8 mouse cellular contexts compared by ENCODE assay signal in the genomic region with DNA sequence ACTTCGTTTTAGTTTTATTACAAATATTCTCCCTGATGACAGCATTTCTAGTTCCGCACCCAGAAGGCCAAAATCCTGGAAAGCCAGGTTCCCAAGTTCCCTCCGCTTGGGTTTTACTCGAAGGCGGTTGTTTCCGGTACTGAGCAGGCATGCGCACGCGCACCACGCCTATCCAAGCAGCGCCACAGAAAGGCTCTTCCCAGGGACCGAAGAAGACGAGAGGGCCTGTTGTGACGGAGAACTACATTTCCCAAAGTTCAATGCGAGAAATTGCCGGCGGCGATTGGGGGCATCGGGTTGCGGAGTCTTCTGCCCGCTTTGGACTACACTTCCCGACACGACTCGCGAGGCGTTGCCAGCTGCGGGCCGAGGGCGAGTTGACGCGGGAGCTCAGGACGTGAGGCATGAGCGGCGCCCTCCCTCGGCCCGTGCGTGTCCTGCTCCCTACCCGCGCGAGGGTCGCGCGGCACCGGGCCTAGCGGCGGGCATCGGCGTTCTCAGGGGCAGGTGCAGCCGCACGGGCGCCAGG. TPM values are rescaled to one million over a fixed set of nuclear protein-coding genes. Genes with fewer than 3 reads are reported as not detected.
A peak's percentile ranks its signal among the peaks of the same experiment; 100 is the strongest.
DNase-seq lines count a peak whose midpoint lies in the region; ATAC-seq lines count a peak whose summit lies in the region.

A gene (plus strand): TSS at position 346 of the 529 bp plus-strand sequence.

- DNase-seq in c-Kit-negative CD71-positive TER-119-positive erythroid progenitor cells, embryonic 14.5 days (ENCODE audit: low read depth, low spot score) = peak; percentile 93
- peak; percentile 99 for DNase-seq in fibroblast of lung, adult 2 months (ENCODE audit: low read depth)
- DNase-seq in kidney, postnatal 14 days = peak; percentile 98
- peak; percentile 96 for DNase-seq in liver, embryonic 13.5 days
- peak; percentile 93 for DNase-seq in neural tube, embryonic 10.5 days (ENCODE audit: extremely low spot score, low spot score)

- peak within 1 kb of the TSS; percentile 89 for H3K9ac ChIP-seq in heart, embryonic 14.5 days (ENCODE audit: low read length)
- H3K9ac ChIP-seq in liver, embryonic 13.5 days = peak within 1 kb of the TSS; percentile 90
- peak within 1 kb of the TSS; percentile 91 for H3K9ac ChIP-seq in stomach, embryonic 16.5 days (ENCODE audit: low read length)

- H3K4me2 ChIP-seq in heart, embryonic 14.5 days (ENCODE audit: low read length) = peak within 1 kb of the TSS; percentile 92
- H3K4me2 ChIP-seq in liver, embryonic 13.5 days = peak within 1 kb of the TSS; percentile 99
- peak within 1 kb of the TSS; percentile 87 for H3K4me2 ChIP-seq in stomach, embryonic 16.5 days (ENCODE audit: low read depth, low read length)

- under 1% methylated on average over 50 of the region's 51 CpGs for WGBS in heart, embryonic 14.5 days
- whole genome bisulfite sequencing in liver, embryonic 13.5 days (ENCODE audit: insufficient replicate concordance) = under 1% methylated on average over 51 of the region's 51 CpGs
- WGBS in stomach, embryonic 16.5 days = under 1% methylated on average over 51 of the region's 51 CpGs

- H3K27ac ChIP-seq in heart, embryonic 14.5 days (replicated peaks in 1 of 2; ENCODE audit: control insufficient read depth in 1 of 2, insufficient read depth in 1 of 2, low read depth in 2 of 2, low read length in 2 of 2) = peak within 1 kb of the TSS; percentile 58 to 71
- H3K27ac ChIP-seq in liver, embryonic 13.5 days = peak within 1 kb of the TSS; percentile 79
- H3K27ac ChIP-seq in stomach, embryonic 16.5 days (ENCODE audit: low read length) = peak within 1 kb of the TSS; percentile 79

- no peaks in the 10 kb centered on the region for H3K9me3 ChIP-seq in heart, embryonic 14.5 days (ENCODE audit: control insufficient read depth, low read length)
- no peaks in the 10 kb centered on the region for H3K9me3 ChIP-seq in liver, embryonic 13.5 days (replicated peaks)
- no peaks in the 10 kb centered on the region for H3K9me3 ChIP-seq in stomach, embryonic 16.5 days (replicated peaks; ENCODE audit: control insufficient read depth, low read length)

- ATAC-seq in CD4-positive, CD25-positive, alpha-beta regulatory T cell, adult 4 months = peak; percentile 94
- ATAC-seq in heart, embryonic 14.5 days (ENCODE audit: insufficient number of reproducible peaks, insufficient read depth, low FRiP score, low read depth) = peak; percentile 93
- peak; percentile 95 for ATAC-seq in liver, embryonic 13.5 days (ENCODE audit: low read depth)
- peak; percentile 95 for ATAC-seq in stomach, embryonic 16.5 days (ENCODE audit: insufficient read depth, low FRiP score)

- H3K4me3 ChIP-seq in heart, embryonic 14.5 days (ENCODE audit: control insufficient read depth in 1 of 2, insufficient read depth in 1 of 2, low read depth in 1 of 2, low read length in 2 of 2) = peak within 1 kb of the TSS; percentile 75 to 86
- H3K4me3 ChIP-seq in liver, embryonic 13.5 days (replicated peaks) = peak within 1 kb of the TSS; percentile 90
- peak within 1 kb of the TSS; percentile 93 for H3K4me3 ChIP-seq in stomach, embryonic 16.5 days (replicated peaks; ENCODE audit: low read length)

- H3K27me3 ChIP-seq in heart, embryonic 14.5 days (ENCODE audit: control insufficient read depth, insufficient read depth, low read length) = no peaks in the 10 kb centered on the region
- no peaks in the 10 kb centered on the region for H3K27me3 ChIP-seq in liver, embryonic 13.5 days
- no peaks in the 10 kb centered on the region for H3K27me3 ChIP-seq in stomach, embryonic 16.5 days (ENCODE audit: control insufficient read depth, insufficient read depth, low read length)

- H3K4me1 ChIP-seq in heart, embryonic 14.5 days (ENCODE audit: control insufficient read depth in 2 of 2, insufficient read depth in 2 of 2, low read length in 2 of 2) = peaks cover 0 to 21% of the 10 kb centered on the region in 2 experiments; a peak in 3 of 4 replicates
- peaks cover 27% of the 10 kb centered on the region for H3K4me1 ChIP-seq in liver, embryonic 13.5 days (replicated peaks)
- peaks cover 14% of the 10 kb centered on the region for H3K4me1 ChIP-seq in stomach, embryonic 16.5 days (ENCODE audit: control insufficient read depth, insufficient read depth, low read length)

- H3K36me3 ChIP-seq in heart, embryonic 14.5 days (ENCODE audit: control insufficient read depth, insufficient read depth, low read length) = peaks cover 13% of the 10 kb centered on the region
- H3K36me3 ChIP-seq in liver, embryonic 13.5 days = peaks cover 12% of the 10 kb centered on the region
- peaks cover 5% of the 10 kb centered on the region for H3K36me3 ChIP-seq in stomach, embryonic 16.5 days (ENCODE audit: control insufficient read depth, insufficient read depth, low read length)

RNA-seq across cellular contexts. Expression of the gene that starts here (rescaled TPM):
- polyA plus RNA-seq in CD4-positive, CD25-positive, alpha-beta regulatory T cell, adult 4 months (2017; shearing (Covaris generic)) = 10 to 100 TPM in 1 of 2 experiments, 1 to 10 TPM in 1; 6.7 to 12.1 TPM
- polyA plus RNA-seq in heart, embryonic 14.5 days (2014; fragmentation: Nextera tagmentation; extraction: Ambion mirVana) = 17.6 and 19.7 TPM in 2 replicates
- polyA plus RNA-seq in liver, embryonic 13.5 days (2015; fragmentation: Nextera tagmentation; extraction: Ambion mirVana) = 11.1 and 14.0 TPM in 2 replicates
- polyA plus RNA-seq in stomach, embryonic 16.5 days (2015; fragmentation: Nextera tagmentation; extraction: Ambion mirVana) = 11.7 and 12.7 TPM in 2 replicates

Comparison
In these comparisons a context has a peak if more than half of its experiments do, and no peak if none do; other contexts are left out.
1. Peak in every context shown above with its lines: DNase-seq, ATAC-seq, H3K4me3 ChIP-seq and H3K27ac ChIP-seq.